Mouse (Mus musculus) embryonic fibroblast, embryonic 13.5 days (primary cell): ENCODE results near the gene Carns1.

ENCODE experiments used
- CTCF ChIP-seq: IDR thresholded peaks from 2 replicates; pipeline ENCODE4 v1.5.1; 2011; ENCODE audit warnings: mild to moderate bottlenecking, control low read depth, low read length, moderate library complexity, borderline replicate concordance; ENCODE audit not compliant: insufficient read depth
- POLR2A ChIP-seq: IDR thresholded peaks from 2 replicates; pipeline ENCODE4 v1.6.1; 2011; ENCODE audit warnings: low read depth, mild to moderate bottlenecking, control low read depth, low read length, moderate library complexity

DNA sequence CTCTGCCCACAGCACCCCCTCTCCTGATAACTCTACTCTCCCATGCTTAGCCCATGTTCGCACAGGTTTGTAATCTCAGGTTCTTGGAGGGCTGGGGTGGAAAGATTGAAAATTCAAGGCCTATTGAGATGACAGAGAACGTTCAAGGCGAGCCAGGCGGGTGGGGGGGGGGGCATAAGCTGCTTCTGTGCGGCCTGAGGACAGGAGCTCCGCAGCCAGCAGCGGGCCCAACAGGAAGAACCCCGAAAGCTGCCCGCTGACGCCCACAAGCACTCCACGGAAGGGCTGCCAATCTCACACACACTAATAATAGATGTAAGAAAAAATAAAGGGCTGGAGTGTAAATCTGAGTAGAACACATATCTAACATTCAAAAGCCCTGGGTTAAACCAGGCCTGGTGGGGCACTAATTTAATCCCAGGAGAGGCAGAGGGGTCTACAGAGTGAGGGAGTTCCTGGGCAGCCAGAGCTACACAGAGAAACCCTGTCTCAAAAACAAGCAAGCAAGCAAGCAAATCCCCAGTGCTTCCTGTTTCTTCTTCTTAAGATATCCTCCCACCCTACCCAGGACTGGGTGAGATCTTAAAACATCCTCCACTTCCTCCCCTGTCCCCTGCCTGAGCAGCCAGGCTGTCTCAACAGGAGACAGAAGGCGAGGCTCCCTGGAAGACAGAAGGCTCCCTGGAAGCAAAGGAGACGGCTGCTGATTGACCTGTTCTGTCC, 28.5 kb upstream of the Carns1 start:
- TF ChIP-seq CTCF (no peak), POLR2A (no peak)
